Mouse (Mus musculus) hindbrain, embryonic 10.5 days (tissue): ENCODE measurements around the gene Tnpo3. TPM values are rescaled to one million over a fixed set of nuclear protein-coding genes. Genes with fewer than 3 reads are reported as not detected.
"Not testable (repeated sequence)": the region's sequence is repeated elsewhere in the genome, so short reads cannot be mapped to it uniquely, and the experiment has no call there.

Source experiments
- DNase-seq: peaks from one replicate; pipeline ENCODE4 v3.0.0-alpha.2; 2017; ENCODE audit warnings: low spot score
- H3K27ac ChIP-seq: fragments of 300-500 bp; sonication (generic); 2 replicates; pipeline ENCODE4 v1.5.1; 2016; ENCODE audit warnings: mild to moderate bottlenecking, moderate library complexity
- H3K27me3 ChIP-seq: fragments of 300-500 bp; sonication (generic); 2 replicates; pipeline ENCODE4 v1.6.1; 2016; ENCODE audit warnings: mild to moderate bottlenecking; ENCODE audit not compliant: poor library complexity, insufficient read depth, severe bottlenecking
- H3K36me3 ChIP-seq: fragments of 300-500 bp; sonication (generic); 2 replicates; pipeline ENCODE4 v1.6.1; 2016; ENCODE audit warnings: mild to moderate bottlenecking, moderate library complexity
- H3K4me1 ChIP-seq: fragments of 300-500 bp; sonication (generic); replicated peaks from 2 replicates; pipeline ENCODE4 v1.6.1; 2016; ENCODE audit warnings: mild to moderate bottlenecking
- H3K4me3 ChIP-seq: fragments of 300-500 bp; sonication (generic); 2 replicates; pipeline ENCODE4 v1.5.1; 2016; ENCODE audit warnings: mild to moderate bottlenecking, moderate library complexity
- H3K9me3 ChIP-seq: fragments of 300-500 bp; sonication (generic); 2 replicates; pipeline ENCODE4 v1.6.1; 2016; ENCODE audit warnings: mild to moderate bottlenecking, moderate library complexity
- WGBS: fragments of 180-500 bp; shearing (Covaris S2); methylation state at CpG from one replicate; pipeline ENCODE4 v1.1.7; 2016; 5-methylcytosine and 5-hydroxymethylcytosine counted together
- polyA plus RNA-seq: library from polyadenylated mRNA; unstranded; fragments of >200 nt; fragmentation: Nextera tagmentation; extraction: Ambion mirVana; gene quantifications from 2 replicates; pipeline ENCODE4 v1.2.1, GENCODE M21; 2016

Gene Tnpo3
- polyA plus RNA-seq, 1 experiment from 2014 or later: 93.1 TPM

GRCm38 (mm10) chr6:29581202-29581601 lies 28.5 kb downstream of the Tnpo3 start:
- H3K9me3 ChIP-seq: peaks cover 5% of the 10 kb centered on the region; the same call in 1 of the 2 replicates
- 98% methylated on average over 3 of the region's 3 CpGs for WGBS
- DNase-seq: no peak
- H3K4me3 ChIP-seq: no peak overlapping the region
- H3K36me3 ChIP-seq: peaks cover 98% of the 10 kb centered on the region
- H3K27ac ChIP-seq: no peak overlapping the region
- H3K4me1 ChIP-seq: no peaks in the 10 kb centered on the region
- H3K27me3 ChIP-seq: no peaks in the 10 kb centered on the region

GRCm38 (mm10) chr6:29580770-29581169 lies 28.9 kb downstream of the Tnpo3 start:
- peaks cover 5% of the 10 kb centered on the region; the same call in 1 of the 2 replicates for H3K9me3 ChIP-seq
- DNase-seq: no peak
- WGBS: 90% methylated on average over 1 of the region's 1 CpGs
- no peaks in the 10 kb centered on the region for H3K4me1 ChIP-seq
- no peak overlapping the region for H3K4me3 ChIP-seq
- peaks cover 98% of the 10 kb centered on the region for H3K36me3 ChIP-seq
- H3K27ac ChIP-seq: no peak overlapping the region
- no peaks in the 10 kb centered on the region for H3K27me3 ChIP-seq

GRCm38 (mm10) chr6:29576388-29576787 lies 33.3 kb downstream of the Tnpo3 start:
- 84% methylated on average over 3 of the region's 3 CpGs for WGBS
- not testable (repeated sequence) for H3K9me3 ChIP-seq, H3K4me3 ChIP-seq, DNase-seq, H3K27me3 ChIP-seq, H3K27ac ChIP-seq, H3K4me1 ChIP-seq
- peaks cover 100% of the 10 kb centered on the region for H3K36me3 ChIP-seq

- H3K9me3 ChIP-seq: no peaks in the 10 kb centered on the region
- no peak overlapping the region for H3K4me3 ChIP-seq
- H3K4me1 ChIP-seq: no peaks in the 10 kb centered on the region
- no peak for DNase-seq
- H3K36me3 ChIP-seq: peaks cover 100% of the 10 kb centered on the region
- no peaks in the 10 kb centered on the region for H3K27me3 ChIP-seq
- no peak overlapping the region for H3K27ac ChIP-seq
- 93% methylated on average over 2 of the region's 2 CpGs for WGBS
These were observed 52.6 kb downstream of the Tnpo3 start for GRCm38 (mm10) chr6:29557112-29557511.

GRCm38 (mm10) chr6:29552526-29552925 lies 57.2 kb downstream of the Tnpo3 start:
- no peaks in the 10 kb centered on the region for H3K27me3 ChIP-seq
- H3K4me3 ChIP-seq: no peak overlapping the region
- no peak for DNase-seq
- H3K27ac ChIP-seq: no peak overlapping the region
- WGBS: 95% methylated on average over 2 of the region's 2 CpGs
- no peaks in the 10 kb centered on the region for H3K4me1 ChIP-seq
- H3K36me3 ChIP-seq: peaks cover 98% of the 10 kb centered on the region
- H3K9me3 ChIP-seq: no peaks in the 10 kb centered on the region

GRCm38 (mm10) chr6:29548086-29548485 lies 61.6 kb downstream of the Tnpo3 start:
- Histone ChIP-seq H3K27me3 (no peaks in the 10 kb centered on the region), H3K9me3 (peaks cover 11% of the 10 kb centered on the region; the same call in 1 of the 2 replicates), H3K4me1 (no peaks in the 10 kb centered on the region), H3K27ac (no peak overlapping the region), H3K4me3 (no peak overlapping the region), H3K36me3 (peaks cover 98% of the 10 kb centered on the region)
- WGBS: 96% methylated on average over 1 of the region's 1 CpGs
- DNase-seq: no peak

- Histone ChIP-seq H3K4me1 (no peaks in the 10 kb centered on the region), H3K4me3 (no peak overlapping the region), H3K9me3 (peaks cover 11% of the 10 kb centered on the region; the same call in 1 of the 2 replicates), H3K36me3 (peaks cover 98% of the 10 kb centered on the region), H3K27me3 (no peaks in the 10 kb centered on the region), H3K27ac (no peak overlapping the region)
- DNase-seq: no peak
These were observed 62.1 kb downstream of the Tnpo3 start for GRCm38 (mm10) chr6:29547582-29547981.

GRCm38 (mm10) chr6:29545611-29546010 lies 64.1 kb downstream of the Tnpo3 start:
- WGBS: 97% methylated on average over 2 of the region's 2 CpGs
- no peak for DNase-seq
- H3K4me3 ChIP-seq: no peak overlapping the region
- no peaks in the 10 kb centered on the region for H3K27me3 ChIP-seq
- no peaks in the 10 kb centered on the region for H3K4me1 ChIP-seq
- no peak overlapping the region for H3K27ac ChIP-seq
- peaks cover 96% of the 10 kb centered on the region for H3K36me3 ChIP-seq
- H3K9me3 ChIP-seq: peaks cover 11% of the 10 kb centered on the region; the same call in 1 of the 2 replicates

- no peak for DNase-seq
- H3K4me3 ChIP-seq: no peak overlapping the region
- peaks cover 10% of the 10 kb centered on the region; the same call in 1 of the 2 replicates for H3K9me3 ChIP-seq
- no peaks in the 10 kb centered on the region for H3K27me3 ChIP-seq
- 98% methylated on average over 1 of the region's 1 CpGs for WGBS
- no peak overlapping the region for H3K27ac ChIP-seq
- H3K36me3 ChIP-seq: peaks cover 76% of the 10 kb centered on the region
- no peaks in the 10 kb centered on the region; the same call in 1 of the 2 replicates for H3K4me1 ChIP-seq
These were observed 68.7 kb downstream of the Tnpo3 start for GRCm38 (mm10) chr6:29540956-29541355.

GRCm38 (mm10) chr6:29540223-29540622 lies 69.5 kb downstream of the Tnpo3 start:
- Histone ChIP-seq H3K9me3 (peaks cover 4% of the 10 kb centered on the region; the same call in 1 of the 2 replicates), H3K4me1 (peaks cover 1% of the 10 kb centered on the region; the same call in 1 of the 2 replicates), H3K4me3 (no peak overlapping the region), H3K36me3 (peaks cover 74% of the 10 kb centered on the region), H3K27me3 (no peaks in the 10 kb centered on the region), H3K27ac (no peak overlapping the region)
- DNase-seq: no peak
- WGBS: 84% methylated on average over 6 of the region's 6 CpGs

GRCm38 (mm10) chr6:29539502-29539901 lies 70.2 kb downstream of the Tnpo3 start:
- Histone ChIP-seq H3K27ac (no peak overlapping the region), H3K36me3 (peaks cover 66% of the 10 kb centered on the region), H3K9me3 (no peaks in the 10 kb centered on the region), H3K4me1 (peaks cover 3% of the 10 kb centered on the region; the same call in 1 of the 2 replicates), H3K27me3 (no peaks in the 10 kb centered on the region), H3K4me3 (no peak overlapping the region)
- DNase-seq: no peak
- WGBS: 94% methylated on average over 8 of the region's 8 CpGs

GRCm38 (mm10) chr6:29537221-29537620 lies 72.5 kb downstream of the Tnpo3 start:
- no peak for DNase-seq
- Histone ChIP-seq H3K9me3 (no peaks in the 10 kb centered on the region), H3K4me3 (no peak overlapping the region), H3K27me3 (no peaks in the 10 kb centered on the region; the same call in 1 of the 2 replicates), H3K27ac (no peak overlapping the region), H3K4me1 (peaks cover 3% of the 10 kb centered on the region; the same call in 1 of the 2 replicates), H3K36me3 (peaks cover 44% of the 10 kb centered on the region)
- 84% methylated on average over 3 of the region's 3 CpGs for WGBS

GRCm38 (mm10) chr6:29536651-29537193 lies 73.0 kb downstream of the Tnpo3 start:
- Histone ChIP-seq H3K4me3 (no peak overlapping the region), H3K9me3 (no peaks in the 10 kb centered on the region), H3K27me3 (no peaks in the 10 kb centered on the region; the same call in 1 of the 2 replicates), H3K27ac (no peak overlapping the region), H3K36me3 (peaks cover 39% of the 10 kb centered on the region), H3K4me1 (peaks cover 3% of the 10 kb centered on the region; the same call in 1 of the 2 replicates)
- 75% methylated on average over 4 of the region's 4 CpGs for WGBS
- no peak for DNase-seq
